Mouse (Mus musculus) stomach, embryonic 16.5 days (tissue): ENCODE data around the gene Snrnp25. TPM values are rescaled to one million over a fixed set of nuclear protein-coding genes. Genes with fewer than 3 reads are reported as not detected.
A peak's percentile ranks its signal among the peaks of the same experiment; 100 is the strongest.

ENCODE experiments used
- ATAC-seq: fragments of 200-750 bp; cut with Nextera tagmentation; 2 replicates; pipeline ENCODE4 v1.8.0; 2017; ENCODE audit warnings: moderate number of reproducible peaks, moderate TSS enrichment; ENCODE audit not compliant: insufficient read depth, low FRiP score
- H3K27ac ChIP-seq: fragments of 300-500 bp; sonication (generic); 2 replicates; pipeline ENCODE4 v1.5.1; 2014; ENCODE audit warnings: low read length
- H3K27me3 ChIP-seq: fragments of 300-500 bp; sonication (generic); 2 replicates; pipeline ENCODE4 v1.6.1; 2014; ENCODE audit warnings: low read length, control low read depth, mixed read lengths; ENCODE audit not compliant: control insufficient read depth, insufficient read depth
- H3K36me3 ChIP-seq: fragments of 300-500 bp; sonication (generic); 2 replicates; pipeline ENCODE4 v1.6.1; 2014; ENCODE audit warnings: low read length; ENCODE audit not compliant: control insufficient read depth, insufficient read depth
- H3K4me1 ChIP-seq: fragments of 300-500 bp; sonication (generic); 2 replicates; pipeline ENCODE4 v1.6.1; 2014; ENCODE audit warnings: low read length, control low read depth, mixed read lengths; ENCODE audit not compliant: control insufficient read depth, insufficient read depth
- H3K4me2 ChIP-seq: fragments of 300-500 bp; sonication (generic); 2 replicates; pipeline ENCODE4 v1.6.1; 2014; ENCODE audit warnings: low read depth, low read length, mixed read lengths
- H3K4me3 ChIP-seq: fragments of 300-500 bp; sonication (generic); replicated peaks from 2 replicates; pipeline ENCODE4 v1.5.1; 2014; ENCODE audit warnings: mild to moderate bottlenecking, low read length
- H3K9ac ChIP-seq: fragments of 300-500 bp; sonication (generic); 2 replicates; pipeline ENCODE4 v1.6.1; 2014; ENCODE audit warnings: low read length
- H3K9me3 ChIP-seq: fragments of 300-500 bp; sonication (generic); replicated peaks from 2 replicates; pipeline ENCODE4 v1.6.1; 2016; ENCODE audit warnings: low read length, control low read depth; ENCODE audit not compliant: control insufficient read depth
- WGBS: fragments of 180-500 bp; shearing (Covaris S2); extraction: QIAGEN DNeasy Blood & Tissue Kit; methylation state at CpG from one replicate; pipeline ENCODE4 v1.1.7; 2014; 5-methylcytosine and 5-hydroxymethylcytosine counted together
- polyA plus RNA-seq: library from polyadenylated mRNA; unstranded; fragments of >200 nt; fragmentation: Nextera tagmentation; extraction: Ambion mirVana; gene quantifications from 2 replicates; pipeline ENCODE4 v1.2.1, GENCODE M21; 2015

The Snrnp25 gene
- polyA plus RNA-seq, 1 experiment from 2014 or later: 44.9 TPM

DNA sequence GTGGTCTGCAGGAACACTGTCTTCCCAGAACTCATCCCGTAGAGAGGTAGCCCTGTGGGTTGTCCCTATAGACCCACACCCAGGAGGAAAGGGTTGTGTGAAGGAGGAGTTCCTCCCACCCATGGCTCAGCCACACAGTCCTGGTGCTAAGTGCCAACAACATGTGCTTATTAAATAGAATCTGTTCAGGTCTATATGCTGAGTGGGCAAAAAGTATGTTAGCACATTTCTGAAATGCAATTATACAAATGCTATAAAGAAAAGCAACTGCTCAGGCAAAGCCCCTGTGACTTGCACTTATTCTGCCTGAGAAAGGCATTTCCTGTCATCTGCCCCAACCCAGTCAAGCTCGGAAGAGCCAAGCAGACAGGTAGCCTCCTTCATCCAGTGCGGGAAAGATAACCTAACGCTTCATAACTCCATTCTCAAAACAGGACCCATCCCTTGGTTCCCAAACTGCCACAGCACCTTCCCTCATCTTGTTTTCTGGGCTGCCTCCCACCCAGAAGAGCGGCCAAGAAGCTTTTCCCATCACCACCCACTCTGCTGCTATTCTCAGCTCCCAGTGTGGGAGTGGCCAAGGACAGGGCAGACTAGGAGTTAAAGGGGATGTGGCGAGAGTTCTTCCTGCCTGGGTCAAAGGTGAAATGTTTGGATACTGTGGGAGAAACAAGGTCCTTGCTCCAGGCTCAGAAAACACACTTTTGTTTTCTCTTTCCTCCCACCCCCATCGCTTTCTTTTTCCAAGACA is 38.2 kb downstream of the Snrnp25 start:
- Histone ChIP-seq H3K36me3 (0 out of 2 replicates have a peak, but pooled peaks cover 14% of the 10 kb centered on the region), H3K27me3 (no peaks in the 10 kb centered on the region), H3K27ac (peak overlapping the region; percentile 60; the same call in 1 of the 2 replicates), H3K4me3 (no peak overlapping the region), H3K4me2 (no peak overlapping the region), H3K4me1 (peaks cover 8% of the 10 kb centered on the region; the same call in 1 of the 2 replicates), H3K9me3 (no peaks in the 10 kb centered on the region), H3K9ac (no peak overlapping the region)
- ATAC-seq: no peak
- 64% methylated on average over 7 of the region's 7 CpGs for WGBS

DNA sequence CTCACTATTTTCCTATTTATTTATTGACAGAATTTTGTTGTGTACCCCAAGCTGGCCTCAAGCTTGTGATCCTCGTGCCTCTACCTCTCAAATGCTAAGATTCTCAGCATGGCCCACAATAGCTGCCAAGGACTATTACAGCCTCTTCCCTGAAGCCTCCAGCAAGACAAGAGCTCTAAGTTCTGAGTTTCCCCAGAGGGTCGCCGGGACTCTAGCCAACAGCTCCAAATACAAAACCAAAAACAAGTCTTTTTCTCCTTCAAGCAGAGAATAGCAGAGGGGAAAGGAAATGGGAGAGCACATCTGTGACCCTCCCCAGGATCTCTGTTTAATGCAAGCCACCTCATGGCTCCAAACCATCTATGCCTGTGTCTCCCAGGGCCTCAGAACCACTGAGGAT is 38.8 kb downstream of the Snrnp25 start:
- H3K27ac ChIP-seq: peak overlapping the region; percentile 60

DNA sequence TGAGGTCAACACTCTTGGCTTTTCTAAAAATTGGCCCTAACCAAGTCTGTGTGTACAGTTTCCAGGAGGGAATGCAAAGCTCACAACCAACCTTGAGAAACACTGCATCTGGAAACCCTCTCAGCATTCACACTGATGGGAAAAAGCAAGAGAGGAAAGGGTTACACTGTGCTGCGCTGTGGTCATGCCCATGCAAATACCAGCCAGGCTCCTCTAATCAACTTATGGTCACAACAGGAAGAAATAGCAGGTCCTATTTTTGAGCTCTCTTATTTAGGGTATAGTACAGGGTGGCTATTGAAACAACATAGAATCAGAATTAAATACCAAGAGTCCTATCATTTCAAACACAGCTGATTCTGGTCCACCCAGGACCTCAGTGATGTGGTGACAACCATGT is 39.4 kb downstream of the Snrnp25 start:
- H3K27ac ChIP-seq: peak overlapping the region; percentile 60
- H3K9ac ChIP-seq: no peak overlapping the region
- no peaks in the 10 kb centered on the region for H3K9me3 ChIP-seq
- peaks cover 8% of the 10 kb centered on the region; the same call in 1 of the 2 replicates for H3K4me1 ChIP-seq
- H3K36me3 ChIP-seq: 0 out of 2 replicates have a peak, but pooled peaks cover 10% of the 10 kb centered on the region
- no peak overlapping the region for H3K4me2 ChIP-seq
- H3K27me3 ChIP-seq: no peaks in the 10 kb centered on the region
- no peak overlapping the region for H3K4me3 ChIP-seq
- no peak for ATAC-seq
- 89% methylated on average over 1 of the region's 1 CpGs for WGBS

More for the DNA sequence above, 38.8 kb downstream of the Snrnp25 start:
- H3K4me3 ChIP-seq: no peak overlapping the region
- no peak overlapping the region for H3K4me2 ChIP-seq
- no peaks in the 10 kb centered on the region for H3K27me3 ChIP-seq
- H3K4me1 ChIP-seq: peaks cover 8% of the 10 kb centered on the region; the same call in 1 of the 2 replicates
- no peaks in the 10 kb centered on the region for H3K9me3 ChIP-seq
- no peak for ATAC-seq
- 0 out of 2 replicates have a peak, but pooled peaks cover 14% of the 10 kb centered on the region for H3K36me3 ChIP-seq
- no peak overlapping the region for H3K9ac ChIP-seq
- WGBS: 63% methylated on average over 3 of the region's 3 CpGs

DNA sequence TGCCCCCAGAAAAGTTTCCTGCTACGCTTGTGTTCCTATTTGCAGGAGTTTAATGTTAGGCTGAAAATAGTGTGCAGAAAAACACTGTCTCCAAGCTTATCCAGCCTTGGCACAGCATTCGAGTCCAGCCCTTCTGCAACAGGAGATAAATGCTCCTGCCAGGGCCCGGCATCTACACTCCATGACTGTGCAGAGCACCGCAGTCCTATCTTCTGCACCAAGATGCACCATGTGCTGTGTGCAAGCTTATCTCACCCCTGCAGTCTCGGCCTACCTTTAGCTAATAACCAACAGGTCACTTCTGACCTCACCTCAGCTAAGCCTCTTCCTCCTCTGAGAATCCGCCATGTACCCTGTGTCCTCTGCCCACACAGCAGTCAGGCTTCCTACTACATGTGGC is 40.4 kb downstream of the Snrnp25 start:
- WGBS: 90% methylated on average over 6 of the region's 6 CpGs
- Histone ChIP-seq H3K4me1 (peaks cover 8% of the 10 kb centered on the region; the same call in 1 of the 2 replicates), H3K27me3 (no peaks in the 10 kb centered on the region), H3K36me3 (0 out of 2 replicates have a peak, but pooled peaks cover 2% of the 10 kb centered on the region), H3K27ac (no peak overlapping the region), H3K9ac (no peak overlapping the region), H3K4me3 (no peak overlapping the region), H3K9me3 (no peaks in the 10 kb centered on the region), H3K4me2 (no peak overlapping the region)
- peak; percentile 70; the same call in 1 of the 2 replicates for ATAC-seq

DNA sequence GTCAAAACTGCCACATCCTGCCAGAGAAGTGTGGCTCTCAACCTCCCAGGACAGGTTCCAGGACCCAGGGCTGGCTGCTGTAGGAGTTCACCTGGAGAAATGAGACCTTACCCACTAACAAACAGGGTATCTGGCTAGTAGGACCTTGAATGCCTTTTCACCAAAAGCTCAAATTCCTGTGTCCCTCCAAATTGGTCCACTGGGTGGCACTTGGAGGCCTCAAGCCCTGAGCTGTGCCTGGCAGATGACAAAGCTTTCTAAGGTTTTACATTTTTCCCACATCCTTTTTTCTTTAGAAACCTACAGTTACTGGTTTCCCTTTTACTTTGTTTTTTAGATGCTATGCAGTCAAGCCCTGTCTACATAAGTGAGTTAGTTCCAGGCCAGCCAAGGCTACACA is 41.9 kb downstream of the Snrnp25 start:
- Histone ChIP-seq H3K4me3 (no peak overlapping the region), H3K4me2 (no peak overlapping the region), H3K4me1 (peaks cover 8% of the 10 kb centered on the region; the same call in 1 of the 2 replicates), H3K36me3 (no peaks in the 10 kb centered on the region), H3K27ac (no peak overlapping the region), H3K9me3 (no peaks in the 10 kb centered on the region), H3K9ac (no peak overlapping the region), H3K27me3 (no peaks in the 10 kb centered on the region)
- no peak for ATAC-seq

DNA sequence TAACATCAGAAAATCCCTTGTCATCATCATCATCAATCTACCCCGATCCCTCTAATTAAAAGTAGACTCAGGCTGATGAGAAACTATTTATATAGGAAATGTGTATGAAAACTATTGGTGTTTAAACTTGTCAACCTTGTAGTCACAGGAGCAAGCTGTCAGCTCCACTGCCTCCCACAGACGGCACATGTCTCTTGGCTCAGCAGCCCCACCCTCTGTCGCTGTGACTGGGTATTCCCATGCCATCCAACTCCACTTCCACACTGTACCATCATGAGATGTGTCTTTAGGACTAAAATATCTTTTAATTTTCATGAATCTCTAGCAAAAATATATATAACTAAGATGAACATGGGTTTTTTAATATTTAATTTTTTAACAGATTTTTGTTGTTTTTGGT is 43.1 kb downstream of the Snrnp25 start:
- WGBS: 68% methylated on average over 3 of the region's 3 CpGs
- no peaks in the 10 kb centered on the region for H3K27me3 ChIP-seq
- peaks cover 4% of the 10 kb centered on the region; the same call in 1 of the 2 replicates for H3K4me1 ChIP-seq
- no peaks in the 10 kb centered on the region for H3K9me3 ChIP-seq
- no peak overlapping the region for H3K27ac ChIP-seq
- no peak overlapping the region for H3K4me2 ChIP-seq
- no peak overlapping the region for H3K9ac ChIP-seq
- ATAC-seq: no peak
- H3K36me3 ChIP-seq: no peaks in the 10 kb centered on the region
- H3K4me3 ChIP-seq: no peak overlapping the region

DNA sequence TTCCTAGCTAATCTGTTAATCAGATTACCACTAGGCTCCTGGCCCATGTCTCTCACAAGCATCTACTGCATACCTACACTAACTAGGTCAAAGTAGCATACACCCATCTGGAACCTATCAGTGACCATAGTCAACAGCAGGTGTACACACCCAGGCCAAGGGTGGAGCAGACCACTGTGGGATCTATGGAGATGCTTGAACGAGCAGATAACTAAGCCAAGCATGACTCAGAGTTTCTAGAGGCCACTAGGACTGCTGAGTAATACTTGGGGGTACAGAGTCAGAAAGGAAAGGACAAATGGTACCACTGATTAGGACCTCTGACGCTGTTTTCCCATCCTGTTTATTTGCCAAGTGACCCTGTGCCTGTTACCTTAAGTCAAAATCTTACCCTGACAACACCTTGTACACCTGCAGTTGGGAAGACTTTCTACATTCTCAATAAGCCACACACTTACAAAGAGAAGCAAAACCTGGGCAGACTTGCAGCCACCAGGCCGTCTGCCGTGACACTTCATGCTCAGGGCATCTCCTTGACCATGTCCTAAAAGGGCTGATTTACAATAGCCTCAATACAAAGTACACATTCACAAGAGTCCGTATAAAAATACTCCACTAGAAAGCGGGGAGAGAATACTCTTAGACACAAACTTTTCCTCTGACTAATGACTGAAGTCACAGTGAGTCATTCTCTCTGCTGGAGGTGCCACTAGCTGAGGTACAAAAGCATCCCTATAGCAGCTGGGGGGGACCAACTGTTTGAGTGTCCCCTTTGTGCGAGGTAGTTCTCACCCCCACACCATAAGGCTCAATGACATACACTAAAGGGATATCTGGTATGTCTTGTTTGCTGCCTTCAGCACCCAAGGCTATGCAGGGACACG is 45.9 kb downstream of the Snrnp25 start:
- WGBS: 80% methylated on average over 8 of the region's 8 CpGs
- Histone ChIP-seq H3K4me2 (no peak overlapping the region), H3K4me1 (no peaks in the 10 kb centered on the region), H3K27ac (no peak overlapping the region), H3K9ac (no peak overlapping the region), H3K36me3 (0 out of 2 replicates have a peak, but pooled peaks cover 3% of the 10 kb centered on the region), H3K4me3 (no peak overlapping the region), H3K9me3 (no peaks in the 10 kb centered on the region), H3K27me3 (no peaks in the 10 kb centered on the region)
- ATAC-seq: peak; percentile 89

DNA sequence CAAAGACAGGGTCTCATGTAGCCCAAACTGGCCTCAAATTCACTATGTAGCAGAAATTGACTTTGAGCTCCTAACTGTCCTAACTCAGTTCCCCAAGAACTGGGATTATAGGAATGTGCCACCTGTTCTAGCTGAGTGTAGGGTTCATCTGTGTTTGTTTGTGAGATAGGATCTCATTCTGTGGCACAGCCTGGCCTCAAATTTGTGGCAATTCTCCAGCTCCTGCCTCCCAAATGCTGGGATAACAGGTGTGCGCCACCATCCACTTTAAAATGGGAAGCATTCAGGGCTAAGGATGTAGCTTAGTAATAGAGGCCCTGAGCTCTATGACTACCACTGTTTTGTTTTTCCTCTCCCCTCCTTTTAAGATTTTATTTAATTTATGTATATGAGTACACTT is 47.9 kb downstream of the Snrnp25 start:
- Histone ChIP-seq H3K4me1 (no peaks in the 10 kb centered on the region), H3K9me3 (no peaks in the 10 kb centered on the region), H3K4me2 (no peak overlapping the region), H3K27ac (no peak overlapping the region), H3K27me3 (no peaks in the 10 kb centered on the region), H3K4me3 (no peak overlapping the region), H3K9ac (no peak overlapping the region), H3K36me3 (0 out of 2 replicates have a peak, but pooled peaks cover 3% of the 10 kb centered on the region)
- WGBS: 97% methylated on average over 1 of the region's 1 CpGs
- ATAC-seq: no peak

DNA sequence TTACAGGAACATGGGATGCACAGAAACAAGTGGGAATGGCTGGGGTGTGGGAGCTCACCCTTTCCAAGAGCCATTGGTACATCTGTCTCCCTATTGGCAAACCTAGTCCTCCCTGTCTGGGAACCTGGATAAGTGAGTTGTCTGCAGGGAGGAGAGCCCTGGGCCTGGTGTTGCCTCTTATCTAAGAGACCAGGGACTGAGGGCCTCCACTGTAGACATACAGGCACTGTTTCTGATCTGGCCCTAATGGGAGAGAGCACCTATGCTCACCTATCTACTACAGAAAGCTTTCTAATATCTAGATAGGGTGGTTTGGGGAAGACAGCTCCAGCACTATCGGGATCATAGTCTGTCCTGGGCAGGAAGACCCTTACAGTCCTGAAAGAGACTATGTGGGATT is 50.9 kb downstream of the Snrnp25 start:
- peak; percentile 53; the same call in 1 of the 2 replicates for ATAC-seq
- no peaks in the 10 kb centered on the region for H3K4me1 ChIP-seq
- H3K27ac ChIP-seq: no peak overlapping the region
- H3K9me3 ChIP-seq: no peaks in the 10 kb centered on the region
- WGBS: 97% methylated on average over 1 of the region's 1 CpGs
- H3K4me3 ChIP-seq: no peak overlapping the region
- H3K27me3 ChIP-seq: no peaks in the 10 kb centered on the region
- no peak overlapping the region for H3K9ac ChIP-seq
- 0 out of 2 replicates have a peak, but pooled peaks cover 3% of the 10 kb centered on the region for H3K36me3 ChIP-seq
- H3K4me2 ChIP-seq: no peak overlapping the region
